Mouse (Mus musculus) erythroblast, adult 5-6 weeks (primary cell): ENCODE measurements around the gene Zfp655. TPM values are rescaled to one million over a fixed set of nuclear protein-coding genes. Genes with fewer than 3 reads are reported as not detected.
"Not testable (repeated sequence)": the region's sequence is repeated elsewhere in the genome, so short reads cannot be mapped to it uniquely, and the experiment has no call there.

Experiments
- ATAC-seq: replicated peaks from 2 replicates; pipeline ENCODE4 v1.8.0; 2016; ENCODE audit warnings: moderate number of reproducible peaks, mild to moderate bottlenecking, moderate TSS enrichment, inconsistent platforms; ENCODE audit not compliant: poor library complexity, low FRiP score, severe bottlenecking
- total RNA-seq, 2 experiments: library from RNA; stranded (forward) in 1 of 2; stranded (reverse) in 1 of 2; fragments of 150-400 nt in 1 of 2; fragments of 200-764, 138-1000 nt in 1 of 2; gene quantifications; 2 replicates each; pipeline versions ENCODE4 v1.2.3 to v1.2.4; 2015 to 2017; ENCODE audit warnings: low replicate concordance in 2 of 2

Gene Zfp655
- total RNA-seq, 2 experiments from 2014 or later: 24.8 to 44.6 TPM

- ATAC-seq: no peak
Observed at GRCm38 (mm10) chr5:145218671-145219070, 12.8 kb upstream of the Zfp655 start.

DNA sequence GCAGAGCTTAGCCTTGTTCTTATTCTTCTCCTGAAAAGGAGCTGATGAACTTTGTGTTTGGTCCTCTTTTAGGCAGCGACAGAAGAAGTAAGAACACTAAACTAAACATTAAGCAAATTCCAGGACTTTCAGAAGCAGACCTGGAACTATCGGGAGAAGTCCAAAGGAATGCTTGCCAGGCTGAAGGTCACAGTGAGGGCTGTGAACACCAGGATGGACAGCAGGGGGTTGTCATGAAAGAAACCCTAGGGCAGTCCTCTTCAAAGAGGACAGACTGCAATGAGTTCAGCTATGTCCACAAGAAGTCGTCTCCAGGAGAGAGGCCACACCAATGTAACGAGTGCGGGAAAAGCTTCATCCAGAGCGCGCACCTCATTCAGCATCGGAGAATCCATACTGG lies 11.5 kb upstream of the Zfp655 start:
- ATAC-seq: no peak

DNA sequence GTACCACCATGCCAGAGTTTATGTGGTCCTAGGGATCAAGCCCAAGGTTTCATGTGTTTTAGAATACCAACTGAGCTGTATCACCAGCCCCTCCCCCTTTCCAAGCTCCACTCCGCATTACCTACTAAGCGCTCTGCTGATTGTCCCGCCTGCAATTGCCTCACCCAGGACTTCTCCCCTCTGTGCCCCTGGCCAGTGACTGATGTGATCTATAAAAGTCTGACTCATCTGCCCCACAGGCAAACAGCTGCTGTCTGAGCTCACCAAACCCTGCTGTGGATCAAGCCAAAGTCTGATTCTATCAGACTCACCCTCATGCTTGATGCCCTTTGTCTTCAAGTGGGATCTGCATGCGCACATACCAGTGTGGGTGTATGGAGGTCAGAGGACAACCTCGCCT lies 8.7 kb upstream of the Zfp655 start:
- no peak for ATAC-seq

- no peak for ATAC-seq
Observed at GRCm38 (mm10) chr5:145223395-145223794, 8.1 kb upstream of the Zfp655 start.

DNA sequence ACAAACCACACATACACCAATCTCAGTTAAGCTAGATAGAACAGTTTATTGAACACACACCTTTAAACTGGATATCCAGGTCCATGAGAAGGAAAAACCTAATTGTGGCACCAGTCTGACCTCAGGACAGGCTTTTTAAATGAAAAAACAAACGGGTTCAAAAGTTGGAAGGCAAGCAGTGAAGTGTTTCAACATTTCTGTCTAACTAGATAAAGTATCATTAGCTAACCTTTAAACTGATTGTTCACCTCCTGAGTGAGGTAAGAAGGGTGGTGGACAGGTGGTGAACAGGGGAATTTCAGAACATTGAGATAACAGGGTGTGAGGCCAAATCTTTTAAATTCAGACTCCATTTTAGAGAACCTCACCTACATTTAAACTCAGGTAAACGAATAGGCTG lies 5.1 kb upstream of the Zfp655 start:
- no peak for ATAC-seq

- ATAC-seq: not testable (repeated sequence)
Observed at GRCm38 (mm10) chr5:145229283-145229682, 2.2 kb upstream of the Zfp655 start.

- no peak for ATAC-seq
Observed at GRCm38 (mm10) chr5:145230641-145231040, 874 bp upstream of the Zfp655 start.

DNA sequence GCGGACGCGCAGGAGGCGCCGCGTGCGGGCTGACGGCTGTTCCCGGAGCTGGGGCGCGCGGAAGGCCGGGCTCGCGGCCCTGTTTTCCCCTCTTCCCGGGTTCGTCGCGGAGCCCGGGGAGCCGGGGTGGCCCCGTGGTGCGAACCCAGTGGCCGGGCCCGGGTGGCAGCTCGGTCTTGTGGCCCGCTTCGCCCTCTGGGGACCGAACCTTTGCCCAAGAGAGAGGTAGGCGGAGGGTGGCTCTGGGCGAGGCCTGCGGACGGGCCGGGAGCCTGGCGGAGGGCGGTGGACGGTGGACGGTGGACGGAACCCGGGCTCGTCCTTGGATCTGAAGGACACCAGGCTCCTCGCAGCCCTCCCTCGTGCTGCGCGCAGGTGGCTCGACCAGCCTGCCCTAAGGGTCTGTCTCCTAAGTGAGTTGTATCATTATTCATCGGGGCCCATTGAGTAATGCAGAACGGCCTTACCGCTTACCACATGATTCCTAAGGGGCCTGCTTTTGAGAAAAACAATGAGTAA lies 437 bp downstream of the Zfp655 start:
- peak; percentile 54 for ATAC-seq

- ATAC-seq: no peak
Observed at GRCm38 (mm10) chr5:145234636-145235035, 3.1 kb downstream of the Zfp655 start.

GRCm38 (mm10) chr5:145249520-145249919 lies 18.0 kb downstream of the Zfp655 start:
- no peak for ATAC-seq

GRCm38 (mm10) chr5:145273568-145273967 lies 42.1 kb downstream of the Zfp655 start:
- ATAC-seq: not testable (repeated sequence)

DNA sequence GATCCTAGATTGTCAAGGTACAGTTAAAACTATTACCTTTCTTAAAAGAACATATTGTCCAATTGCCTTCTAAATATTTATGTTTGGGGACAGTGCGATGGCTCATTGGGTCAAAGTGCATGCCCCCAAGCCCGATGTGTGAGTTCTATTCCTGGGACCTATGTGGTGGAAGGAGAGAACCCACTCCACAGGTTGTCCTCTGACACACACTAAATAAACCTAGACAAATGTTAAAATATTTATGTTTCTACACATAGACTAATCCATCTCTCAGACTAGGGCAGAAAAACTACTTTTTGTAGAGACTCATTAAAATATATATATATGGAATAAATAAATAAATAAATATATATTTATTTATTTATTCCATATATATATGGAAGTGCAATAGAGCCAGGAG lies 48.4 kb downstream of the Zfp655 start:
- no peak for ATAC-seq

GRCm38 (mm10) chr5:145280371-145281143 lies 49.0 kb downstream of the Zfp655 start, which contains the start of gene Zscan25:
Zscan25 (plus strand) TSS chr5:145280500.
- peak; percentile 98 for ATAC-seq

DNA sequence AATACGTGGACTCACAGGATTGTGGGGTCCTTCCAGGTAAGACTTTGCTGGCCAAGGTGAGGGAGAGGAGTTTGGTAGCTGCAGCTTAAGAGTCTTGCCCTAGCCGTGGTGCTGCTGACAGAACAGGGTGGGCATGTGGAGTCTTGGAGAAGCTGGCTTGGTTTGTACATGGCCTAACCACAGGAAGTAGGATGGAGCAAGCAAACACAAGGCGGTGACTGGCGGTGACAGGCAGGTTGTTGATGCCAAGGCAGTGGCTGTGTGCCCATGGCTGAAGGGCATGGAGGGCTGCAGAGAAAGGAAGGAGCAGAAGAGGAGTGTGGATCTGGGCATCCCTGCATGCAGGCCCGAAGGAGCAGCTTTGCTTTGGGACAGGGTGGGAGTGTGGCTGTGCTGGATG lies 56.9 kb downstream of the Zfp655 start:
- no peak for ATAC-seq

DNA sequence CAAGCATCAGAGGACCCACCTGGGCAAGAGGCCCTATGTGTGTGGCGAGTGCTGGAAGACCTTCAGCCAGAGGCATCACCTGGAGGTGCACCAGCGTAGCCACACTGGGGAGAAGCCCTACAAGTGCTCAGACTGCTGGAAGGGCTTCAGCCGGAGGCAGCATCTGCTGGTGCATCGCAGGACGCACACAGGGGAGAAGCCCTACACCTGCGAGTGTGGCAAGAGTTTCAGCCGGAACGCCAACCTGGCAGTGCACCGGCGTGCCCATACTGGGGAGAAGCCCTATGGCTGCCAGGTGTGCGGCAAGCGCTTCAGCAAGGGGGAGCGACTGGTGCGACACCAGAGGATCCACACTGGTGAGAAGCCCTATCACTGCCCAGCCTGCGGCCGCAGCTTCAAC lies 59.2 kb downstream of the Zfp655 start:
- ATAC-seq: no peak

DNA sequence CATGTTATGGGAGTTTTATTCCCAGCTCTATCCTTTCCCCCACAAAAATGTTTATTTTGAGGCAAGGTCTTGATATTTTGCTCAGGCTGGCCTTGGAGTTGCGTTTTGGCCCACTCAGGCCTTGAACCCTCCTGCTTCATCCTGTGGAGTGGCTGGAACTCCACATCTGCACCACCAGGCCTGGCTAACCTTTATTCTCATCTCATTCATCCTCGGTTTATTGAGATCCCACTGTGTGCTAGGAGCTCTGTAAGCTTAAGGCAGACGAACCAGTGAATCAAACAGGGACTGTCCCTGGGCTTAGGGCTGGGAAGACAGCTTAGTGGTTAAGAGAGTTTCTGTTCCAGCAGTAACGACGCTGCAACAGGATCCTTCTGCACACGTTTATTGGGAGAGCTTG lies 60.9 kb downstream of the Zfp655 start:
- ATAC-seq: no peak

Other genes with a start within 250 kb of the Zfp655 start
- gene Gm4871, start 199.0 kb upstream of the Zfp655 start, total RNA-seq (2015; ENCODE audit: low replicate concordance): not detected in 2 replicates
- gene Gm4871, start 199.0 kb upstream of the Zfp655 start, total RNA-seq (2017; ENCODE audit: low replicate concordance): not detected in 2 replicates
- gene 1700018F24Rik, start 188.7 kb upstream of the Zfp655 start, total RNA-seq (2015; ENCODE audit: low replicate concordance): not detected in 2 replicates
- gene 1700018F24Rik, start 188.7 kb upstream of the Zfp655 start, total RNA-seq (2017; ENCODE audit: low replicate concordance): not detected in 2 replicates
- gene Arpc1a, start 147.9 kb upstream of the Zfp655 start, total RNA-seq (2015; ENCODE audit: low replicate concordance): 25.2 and 41.4 TPM in 2 replicates
- gene Arpc1a, start 147.9 kb upstream of the Zfp655 start, total RNA-seq (2017; ENCODE audit: low replicate concordance): 13.6 and 27.2 TPM in 2 replicates
- gene Kpna7, start 147.7 kb upstream of the Zfp655 start, total RNA-seq (2015; ENCODE audit: low replicate concordance): not detected in 2 replicates
- not detected in 2 replicates for gene Kpna7, start 147.7 kb upstream of the Zfp655 start, total RNA-seq (2017; ENCODE audit: low replicate concordance)
- 60.5 and 70.8 TPM in 2 replicates for gene Arpc1b, start 117.5 kb upstream of the Zfp655 start, total RNA-seq (2015; ENCODE audit: low replicate concordance)
- gene Arpc1b, start 117.5 kb upstream of the Zfp655 start, total RNA-seq (2017; ENCODE audit: low replicate concordance): 46.7 and 74.1 TPM in 2 replicates
- gene Pdap1, start 91.5 kb upstream of the Zfp655 start, total RNA-seq (2015; ENCODE audit: low replicate concordance): 12.3 and 14.2 TPM in 2 replicates
- gene Pdap1, start 91.5 kb upstream of the Zfp655 start, total RNA-seq (2017; ENCODE audit: low replicate concordance): 23.2 and 50.9 TPM in 2 replicates
- 113 and 149 TPM in 2 replicates for gene Bud31, start 91.4 kb upstream of the Zfp655 start, total RNA-seq (2015; ENCODE audit: low replicate concordance)
- 170 and 223 TPM in 2 replicates for gene Bud31, start 91.4 kb upstream of the Zfp655 start, total RNA-seq (2017; ENCODE audit: low replicate concordance)
- gene Ptcd1, start 64.6 kb upstream of the Zfp655 start, total RNA-seq (2015; ENCODE audit: low replicate concordance): 2.7 and 4.8 TPM in 2 replicates
- 6.8 and 10.1 TPM in 2 replicates for gene Ptcd1, start 64.6 kb upstream of the Zfp655 start, total RNA-seq (2017; ENCODE audit: low replicate concordance)
- gene Cpsf4, start 64.5 kb upstream of the Zfp655 start, total RNA-seq (2015; ENCODE audit: low replicate concordance): 8.1 and 11.1 TPM in 2 replicates
- gene Cpsf4, start 64.5 kb upstream of the Zfp655 start, total RNA-seq (2017; ENCODE audit: low replicate concordance): 15.1 and 17.0 TPM in 2 replicates
- 78.0 and 168 TPM in 2 replicates for gene Atp5j2, start 39.7 kb upstream of the Zfp655 start, total RNA-seq (2015; ENCODE audit: low replicate concordance)
- 43.4 and 55.3 TPM in 2 replicates for gene Atp5j2, start 39.7 kb upstream of the Zfp655 start, total RNA-seq (2017; ENCODE audit: low replicate concordance)
- 10.6 and 12.3 TPM in 2 replicates for gene Zkscan14, start 29.8 kb upstream of the Zfp655 start, total RNA-seq (2015; ENCODE audit: low replicate concordance)
- 38.9 and 39.4 TPM in 2 replicates for gene Zkscan14, start 29.8 kb upstream of the Zfp655 start, total RNA-seq (2017; ENCODE audit: low replicate concordance)
- gene Zkscan5, start 27.2 kb upstream of the Zfp655 start, total RNA-seq (2015; ENCODE audit: low replicate concordance): 4.4 TPM in 1 of 2 replicates, not detected in the other
- gene Zkscan5, start 27.2 kb upstream of the Zfp655 start, total RNA-seq (2017; ENCODE audit: low replicate concordance): 3.9 and 8.9 TPM in 2 replicates
- 0.63 and 1.7 TPM in 2 replicates for gene Zscan25, start 48.8 kb downstream of the Zfp655 start, total RNA-seq (2015; ENCODE audit: low replicate concordance)
- gene Zscan25, start 48.8 kb downstream of the Zfp655 start, total RNA-seq (2017; ENCODE audit: low replicate concordance): 2.4 TPM in 1 of 2 replicates, not detected in the other
- gene Cyp3a57, start 113.6 kb downstream of the Zfp655 start, total RNA-seq (2015; ENCODE audit: low replicate concordance): not detected in 2 replicates
- gene Cyp3a57, start 113.6 kb downstream of the Zfp655 start, total RNA-seq (2017; ENCODE audit: low replicate concordance): not detected in 2 replicates
- not detected in 2 replicates for gene Cyp3a16, start 238.0 kb downstream of the Zfp655 start, total RNA-seq (2015; ENCODE audit: low replicate concordance)
- not detected in 2 replicates for gene Cyp3a16, start 238.0 kb downstream of the Zfp655 start, total RNA-seq (2017; ENCODE audit: low replicate concordance)